Mouse (Mus musculus) heart, postnatal 0 days (tissue): ENCODE data around the gene Creb1.

ENCODE experiments used
- CTCF ChIP-seq: IDR thresholded peaks from 2 replicates; pipeline ENCODE4 v1.5.1; 2016; ENCODE audit warnings: antibody characterized with exemption, control low read depth, low read depth
- EP300 ChIP-seq: IDR thresholded peaks from 2 replicates; pipeline ENCODE4 v1.6.1; 2016; ENCODE audit warnings: antibody characterized with exemption, low read depth

- TF ChIP-seq EP300 (no peak), CTCF (no peak)
Observed at GRCm38 (mm10) chr1:64538837-64539367, 6.5 kb downstream of the Creb1 start.
